In the genomic region with DNA sequence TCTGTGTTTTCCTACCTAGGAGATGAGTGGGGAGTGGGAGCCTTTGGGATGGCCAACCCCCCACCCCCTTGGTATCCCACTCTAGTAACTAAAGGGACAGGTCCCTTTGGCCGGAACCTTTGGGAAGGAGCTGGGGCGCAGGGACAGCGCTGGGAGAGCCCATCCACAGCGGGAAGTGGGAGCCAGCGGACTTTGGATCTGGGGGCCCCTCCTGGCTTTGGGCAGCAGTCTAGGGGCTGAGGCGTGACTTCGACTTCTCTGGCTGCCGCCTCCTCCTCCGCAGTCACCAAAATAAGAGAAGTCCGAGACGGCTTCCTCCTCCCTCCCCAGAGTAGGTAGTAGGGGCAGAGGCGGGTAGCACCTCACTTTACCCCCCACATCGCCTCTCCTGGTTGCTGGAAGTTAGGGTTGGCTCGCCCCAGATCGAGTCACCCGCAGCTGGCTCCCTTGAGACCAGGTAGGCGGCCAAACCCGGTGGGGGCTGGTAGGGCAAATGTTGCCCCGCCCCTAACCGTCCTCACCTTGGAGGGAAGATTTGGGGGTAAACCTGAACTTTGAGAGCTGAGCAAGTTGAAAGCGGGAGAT, we compare ENCODE assay signal across 8 mouse cellular contexts. TPM values are rescaled to one million over a fixed set of nuclear protein-coding genes. Genes with fewer than 3 reads are reported as not detected.
DNase-seq lines count a peak whose midpoint lies in the region; ATAC-seq and TF ChIP-seq lines count a peak whose summit lies in the region.

Gene Fgr, plus strand, starts transcription at position 282 of the 585 bp plus-strand sequence.

- peak within 1 kb of the TSS; percentile 32 for H3K4me2 ChIP-seq in forebrain, embryonic 14.5 days (ENCODE audit: low read length)
- H3K4me2 ChIP-seq in midbrain, embryonic 14.5 days (ENCODE audit: low read length): peak within 1 kb of the TSS; percentile 37

- no peaks in the 10 kb centered on the region for H3K27me3 ChIP-seq in heart, adult 2 months (ENCODE audit: control insufficient read depth, insufficient read depth, low read length)
- peaks cover 16% of the 10 kb centered on the region for H3K27me3 ChIP-seq in forebrain, embryonic 14.5 days (replicated peaks; ENCODE audit: control insufficient read depth, insufficient read depth, low read length)
- H3K27me3 ChIP-seq in midbrain, embryonic 14.5 days (ENCODE audit: control insufficient read depth, insufficient read depth, low read length): peaks cover 10% of the 10 kb centered on the region

- intact Hi-C loops in heart, adult 2 months (cut with DNase I): no loop called here
- intact Hi-C loops in heart, postnatal 25 days (cut with DNase I): no loop called here

- peak within 1 kb of the TSS; percentile 24 for H3K27ac ChIP-seq in heart, adult 2 months
- H3K27ac ChIP-seq in forebrain, embryonic 14.5 days (ENCODE audit: low read depth, low read length): peak within 1 kb of the TSS; percentile 33; the same call in 1 of the 2 replicates
- no peak within 1 kb of the TSS for H3K27ac ChIP-seq in midbrain, embryonic 14.5 days (replicated peaks; ENCODE audit: low read depth, low read length)

- no peak within 1 kb of the TSS for H3K9ac ChIP-seq in heart, adult 2 months (ENCODE audit: low read depth, low read length)
- no peak within 1 kb of the TSS for H3K9ac ChIP-seq in forebrain, embryonic 14.5 days (ENCODE audit: low read length)
- H3K9ac ChIP-seq in midbrain, embryonic 14.5 days (replicated peaks; ENCODE audit: low read length): no peak within 1 kb of the TSS

- no peaks in the 10 kb centered on the region for H3K9me3 ChIP-seq in forebrain, embryonic 14.5 days (replicated peaks; ENCODE audit: control insufficient read depth, low read length)
- no peaks in the 10 kb centered on the region for H3K9me3 ChIP-seq in midbrain, embryonic 14.5 days (ENCODE audit: control insufficient read depth, low read length)

- peak in 1 of 2 experiments; percentile 51 for DNase-seq in heart, adult 2 months
- DNase-seq in heart, postnatal 25 days (ENCODE audit: low spot score): no peak
- DNase-seq in forebrain, embryonic 14.5 days (ENCODE audit: low spot score): no peak
- peak; percentile 34 for DNase-seq in kidney, postnatal 14 days
- no peak for DNase-seq in midbrain, embryonic 14.5 days
- DNase-seq in thymus, postnatal 36 days: peak; percentile 80 to 85
- no peak for DNase-seq in urinary bladder, adult 2 months (ENCODE audit: low spot score)
- no peak for DNase-seq in left cerebral cortex, adult 11 months (ENCODE audit: low spot score)

- H3K79me2 ChIP-seq in heart, adult 2 months (replicated peaks; ENCODE audit: control insufficient read depth, insufficient read depth, low read length): no peaks in the 10 kb centered on the region

- peaks cover 9% of the 10 kb centered on the region for H3K4me1 ChIP-seq in heart, adult 2 months (ENCODE audit: control insufficient read depth, insufficient read depth, low read length)
- H3K4me1 ChIP-seq in forebrain, embryonic 14.5 days (ENCODE audit: control insufficient read depth, insufficient read depth, low read length): peaks cover 12% of the 10 kb centered on the region; the same call in 1 of the 2 replicates
- peaks cover 20% of the 10 kb centered on the region; the same call in 1 of the 2 replicates for H3K4me1 ChIP-seq in midbrain, embryonic 14.5 days (ENCODE audit: control insufficient read depth, insufficient read depth, low read length)

- no peak for TF ChIP-seq POLR2A in heart, adult 2 months (IDR thresholded peaks at IDR 0.05; ENCODE audit: insufficient read depth, low read depth, low read length)

- no peaks in the 10 kb centered on the region for H3K36me3 ChIP-seq in heart, adult 2 months (ENCODE audit: control insufficient read depth, insufficient read depth, low read length)
- no peaks in the 10 kb centered on the region for H3K36me3 ChIP-seq in forebrain, embryonic 14.5 days (ENCODE audit: control insufficient read depth, insufficient read depth, low read length)
- H3K36me3 ChIP-seq in midbrain, embryonic 14.5 days (ENCODE audit: control insufficient read depth, insufficient read depth, low read length): no peaks in the 10 kb centered on the region

- no peak for ATAC-seq in forebrain, embryonic 14.5 days
- no peak for ATAC-seq in midbrain, embryonic 14.5 days (ENCODE audit: low FRiP score, low TSS enrichment)

- TF ChIP-seq EP300 in heart, adult 2 months (IDR thresholded peaks at IDR 0.05; ENCODE audit: insufficient read depth, low read depth, low read length): no peak

- H3K4me3 ChIP-seq in heart, adult 2 months: 0 out of 2 replicates have a peak within 1 kb of the TSS, but pooled peaks have one; percentile 6
- H3K4me3 ChIP-seq in forebrain, embryonic 14.5 days (ENCODE audit: low read depth, low read length): no peak within 1 kb of the TSS
- no peak within 1 kb of the TSS; the same call in 1 of the 2 replicates for H3K4me3 ChIP-seq in midbrain, embryonic 14.5 days (replicated peaks; ENCODE audit: low read depth, low read length)

- TF ChIP-seq CTCF in heart, adult 2 months (IDR thresholded peaks at IDR 0.05): no peak

- 51% methylated on average over 21 of the region's 21 CpGs for WGBS in heart, adult 2 months
- 9% methylated on average over 21 of the region's 21 CpGs for WGBS in forebrain, embryonic 14.5 days
- 6% methylated on average over 21 of the region's 21 CpGs for WGBS in midbrain, embryonic 14.5 days

RNA-seq across cellular contexts. Expression of gene Fgr, which starts in this region (rescaled TPM):
- under 1 TPM; 0.43 to 0.47 TPM for total RNA-seq in heart, adult 2 months (2021)
- polyA plus RNA-seq in heart, adult 2 months (2012; rRNA removed): 0.73 and 1.7 TPM in 2 replicates
- under 1 TPM; 0.26 to 0.39 TPM for total RNA-seq in heart, postnatal 25 days (2021)
- 0.23 TPM in 1 of 2 replicates, not detected in the other for polyA plus RNA-seq in forebrain, embryonic 14.5 days (2014; fragmentation: Nextera tagmentation; extraction: Ambion mirVana)
- polyA plus RNA-seq in midbrain, embryonic 14.5 days (2014; fragmentation: Nextera tagmentation; extraction: Ambion mirVana): 0.08 TPM in 1 of 2 replicates, not detected in the other
- polyA plus RNA-seq in urinary bladder, adult 2 months (2012; rRNA removed): 1.3 and 1.8 TPM in 2 replicates

Comparison
In these comparisons a context has a peak if more than half of its experiments do, and no peak if none do; other contexts are left out.
1. DNase-seq: peak in kidney, postnatal 14 days (single experiment) and thymus, postnatal 36 days (2 of 2); none in heart, postnatal 25 days (single experiment), forebrain, embryonic 14.5 days (single experiment), midbrain, embryonic 14.5 days (single experiment), urinary bladder, adult 2 months (single experiment) and left cerebral cortex, adult 11 months (single experiment).